Mouse (Mus musculus) brain, embryonic 14.5 days (tissue): ENCODE data around the gene Rnaset2b.
"Not testable (repeated sequence)": the region's sequence is repeated elsewhere in the genome, so short reads cannot be mapped to it uniquely, and the experiment has no call there.

Experiments
- CTCF ChIP-seq: fragments of 200-500 bp; IDR thresholded peaks from 2 replicates; pipeline ENCODE4 v1.5.1; 2012; ENCODE audit warnings: inconsistent platforms, mild to moderate bottlenecking, moderate library complexity, borderline replicate concordance; ENCODE audit not compliant: insufficient read depth, insufficient read length; ENCODE audit errors: extremely low read depth
- POLR2A ChIP-seq: fragments of 200-500 bp; IDR thresholded peaks from 2 replicates; pipeline ENCODE4 v1.6.1; 2012; ENCODE audit warnings: mild to moderate bottlenecking, inconsistent platforms, borderline replicate concordance; ENCODE audit not compliant: poor library complexity, insufficient read depth, insufficient read length, severe bottlenecking; ENCODE audit errors: extremely low read depth

- not testable (repeated sequence) for TF ChIP-seq CTCF, POLR2A
Measured at GRCm38 (mm10) chr17:6974985-6975384, 4.6 kb downstream of the Rnaset2b start.
